Mouse (Mus musculus): ENCODE results near the gene Cgrrf1. TPM values are rescaled to one million over a fixed set of nuclear protein-coding genes. Genes with fewer than 3 reads are reported as not detected.

Cgrrf1 gene
- total RNA-seq, 1 experiment from 2014 or later, result 15.0 TPM

- ATAC-seq (replicated peaks in 1 of 2; ENCODE audit: insufficient read depth in 1 of 2, low FRiP score in 2 of 2, low TSS enrichment in 1 of 2, low read depth in 1 of 2, poor library complexity in 2 of 2, severe bottlenecking in 2 of 2), result peak; percentile 50 to 55; a peak in 3 of 4 replicates
Measured at GRCm38 (mm10) chr14:46882431-46883067, 50.6 kb downstream of the Cgrrf1 start, which contains the start of gene Samd4. Samd4 (plus strand) TSS chr14:46882854.

DNA sequence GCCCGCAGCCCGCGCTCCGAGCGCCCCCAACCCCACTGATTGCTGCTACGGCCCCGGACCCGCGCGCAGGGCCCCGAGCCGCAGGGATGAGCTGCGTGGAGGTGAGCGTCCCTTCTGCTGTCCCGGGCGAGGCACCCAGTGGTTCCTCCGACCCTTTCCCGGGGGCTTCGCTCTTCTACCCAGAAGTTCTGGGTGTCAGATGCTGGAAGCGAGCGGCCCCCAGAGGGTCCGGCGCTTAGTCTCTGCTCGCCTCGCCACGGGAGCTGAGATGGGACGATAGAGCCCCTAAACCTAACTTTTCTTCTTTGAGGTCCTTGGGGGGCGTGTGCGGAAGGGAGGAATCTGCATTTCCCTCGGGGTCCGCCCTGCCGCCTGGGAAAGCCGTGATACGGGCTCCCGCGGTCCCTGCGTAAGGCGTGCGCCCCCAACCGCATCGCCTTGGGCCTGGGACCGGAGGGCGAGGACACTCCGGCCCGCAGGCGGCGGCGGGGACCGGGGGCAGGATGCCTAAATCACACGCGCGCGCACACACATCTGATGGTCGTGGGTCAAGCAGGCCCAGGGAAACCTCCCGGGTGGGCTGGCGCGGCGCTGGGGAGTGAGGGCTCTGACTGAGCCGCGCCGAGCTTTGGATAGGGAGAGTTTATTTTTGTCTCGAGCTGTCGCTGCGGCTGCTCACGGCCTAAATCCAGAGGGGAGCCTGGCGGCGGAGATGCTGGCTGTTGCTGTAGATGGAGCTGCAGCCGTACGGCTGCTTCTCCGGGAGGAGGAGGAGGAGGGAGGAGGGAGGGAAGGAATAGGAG, 51.3 kb downstream of the Cgrrf1 start:
- no peak for ATAC-seq (replicated peaks in 1 of 2; ENCODE audit: insufficient read depth in 1 of 2, low FRiP score in 2 of 2, low TSS enrichment in 1 of 2, low read depth in 1 of 2, poor library complexity in 2 of 2, severe bottlenecking in 2 of 2)

DNA sequence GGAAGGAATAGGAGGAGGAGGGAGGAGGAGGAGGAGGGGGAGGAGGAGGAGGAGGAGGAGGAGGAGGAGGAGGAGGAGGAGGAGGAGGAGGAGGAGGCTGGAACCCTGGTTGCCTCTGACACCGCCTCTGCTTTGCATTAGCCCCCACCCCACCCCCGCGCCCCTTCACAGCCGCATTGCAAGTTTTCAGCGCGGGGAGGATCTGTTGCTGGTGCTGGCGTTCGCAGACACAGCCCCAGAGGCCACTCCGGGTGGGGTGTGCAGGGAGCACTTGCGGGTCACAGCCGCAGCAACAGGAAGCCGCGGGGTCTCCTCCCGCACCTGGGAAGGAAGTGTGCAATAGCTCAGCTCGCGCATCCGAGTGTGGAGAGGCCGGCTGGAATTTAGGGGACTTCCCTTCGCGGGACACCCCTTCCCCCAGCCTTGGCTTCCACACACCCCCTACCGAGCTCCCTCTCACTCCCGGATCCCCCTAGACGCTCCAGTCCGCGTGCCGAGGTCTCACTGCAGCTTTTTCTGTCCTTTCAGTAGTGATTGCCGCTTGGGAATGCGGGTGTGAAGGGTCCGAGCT, 52.0 kb downstream of the Cgrrf1 start:
- ATAC-seq (replicated peaks in 1 of 2; ENCODE audit: insufficient read depth in 1 of 2, low FRiP score in 2 of 2, low TSS enrichment in 1 of 2, low read depth in 1 of 2, poor library complexity in 2 of 2, severe bottlenecking in 2 of 2), result peak in 1 of 2 experiments; percentile 29; a peak in 2 of 4 replicates

- 0 out of 4 replicates have a peak, but pooled peaks of 1 of the 2 experiments have one; percentile 9 for ATAC-seq (replicated peaks in 1 of 2; ENCODE audit: insufficient read depth in 1 of 2, low FRiP score in 2 of 2, low TSS enrichment in 1 of 2, low read depth in 1 of 2, poor library complexity in 2 of 2, severe bottlenecking in 2 of 2)
Measured at GRCm38 (mm10) chr14:46884701-46885428, 52.9 kb downstream of the Cgrrf1 start.

DNA sequence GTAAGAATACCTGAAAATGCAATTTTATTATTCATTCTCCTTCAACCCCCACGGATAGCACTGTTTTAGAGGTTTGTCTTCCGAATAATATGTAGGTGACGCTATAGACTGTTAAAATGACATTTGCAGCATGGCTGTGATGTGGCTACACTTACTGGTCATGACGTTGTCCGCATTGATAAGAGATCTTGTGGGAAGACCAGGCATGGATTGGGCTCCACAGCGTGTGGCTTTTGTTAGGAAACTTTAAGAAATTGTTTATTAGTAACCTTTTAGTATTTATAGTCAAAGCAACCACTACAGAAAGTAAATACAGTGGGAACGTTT, 53.5 kb downstream of the Cgrrf1 start:
- no peak for ATAC-seq (replicated peaks in 1 of 2; ENCODE audit: insufficient read depth in 1 of 2, low FRiP score in 2 of 2, low TSS enrichment in 1 of 2, low read depth in 1 of 2, poor library complexity in 2 of 2, severe bottlenecking in 2 of 2)

- ATAC-seq (replicated peaks in 1 of 2; ENCODE audit: insufficient read depth in 1 of 2, low FRiP score in 2 of 2, low TSS enrichment in 1 of 2, low read depth in 1 of 2, poor library complexity in 2 of 2, severe bottlenecking in 2 of 2), result no peak
Measured at GRCm38 (mm10) chr14:46885891-46886301, 54.0 kb downstream of the Cgrrf1 start.

DNA sequence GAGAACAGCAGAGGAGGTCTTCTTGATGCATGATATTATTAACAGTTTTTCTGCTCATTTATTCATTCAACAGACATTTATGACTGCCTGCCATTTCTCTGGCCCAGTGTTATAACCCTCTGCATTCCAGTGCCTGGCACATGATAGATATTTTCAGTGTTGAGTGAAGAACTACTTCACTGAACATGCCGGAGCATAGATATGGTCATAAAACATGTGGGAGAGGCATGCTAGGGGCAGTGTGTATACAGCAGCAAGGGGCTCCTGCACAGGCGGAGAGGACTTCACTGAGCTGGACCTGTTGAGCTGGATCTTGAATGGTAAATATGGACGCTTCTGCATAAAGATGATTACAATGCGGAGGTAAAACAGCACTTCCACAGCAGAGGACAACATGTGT, 57.2 kb downstream of the Cgrrf1 start:
- no peak for ATAC-seq (replicated peaks in 1 of 2; ENCODE audit: insufficient read depth in 1 of 2, low FRiP score in 2 of 2, low TSS enrichment in 1 of 2, low read depth in 1 of 2, poor library complexity in 2 of 2, severe bottlenecking in 2 of 2)

DNA sequence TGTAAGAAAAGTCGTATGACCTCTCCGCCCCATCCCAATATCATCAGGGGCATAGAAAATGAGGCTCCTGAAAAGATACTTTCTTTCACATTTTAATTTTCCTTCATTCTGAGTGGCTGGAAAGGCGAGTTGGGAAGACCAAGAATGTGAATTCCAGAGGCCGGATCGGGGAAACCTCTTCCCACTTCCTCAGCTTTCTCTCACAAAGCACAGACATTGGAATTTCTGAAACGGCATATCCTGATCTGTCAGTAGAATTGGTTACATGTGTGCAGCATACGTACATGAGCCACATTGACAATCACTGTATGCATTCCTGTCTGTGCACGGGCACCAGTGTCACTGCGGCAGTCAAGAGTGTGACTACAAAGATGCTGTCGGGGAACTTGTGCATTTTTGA, 62.0 kb downstream of the Cgrrf1 start:
- ATAC-seq (replicated peaks in 1 of 2; ENCODE audit: insufficient read depth in 1 of 2, low FRiP score in 2 of 2, low TSS enrichment in 1 of 2, low read depth in 1 of 2, poor library complexity in 2 of 2, severe bottlenecking in 2 of 2), result no peak

- no peak for ATAC-seq (replicated peaks in 1 of 2; ENCODE audit: insufficient read depth in 1 of 2, low FRiP score in 2 of 2, low TSS enrichment in 1 of 2, low read depth in 1 of 2, poor library complexity in 2 of 2, severe bottlenecking in 2 of 2)
Measured at GRCm38 (mm10) chr14:46897953-46898352, 66.0 kb downstream of the Cgrrf1 start.

DNA sequence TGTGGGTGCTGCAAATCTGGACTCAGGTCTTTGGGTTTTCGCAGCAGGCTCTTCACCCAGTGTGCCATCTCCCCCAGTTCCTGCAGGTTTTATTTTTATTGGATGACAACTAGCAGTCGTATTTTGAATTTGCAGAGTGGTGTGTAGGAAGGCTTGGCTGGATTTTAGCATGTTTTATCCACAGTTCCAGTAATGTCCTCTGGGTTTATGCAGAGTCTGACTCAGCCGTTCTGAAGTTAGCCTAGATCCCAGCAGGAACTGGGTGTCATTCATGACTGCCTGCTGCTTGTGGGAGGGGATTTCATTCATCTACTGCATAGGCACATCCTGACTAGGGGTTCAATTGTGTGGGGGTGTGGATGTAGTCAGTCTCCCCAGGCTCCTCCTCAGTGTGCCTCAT, 66.7 kb downstream of the Cgrrf1 start:
- no peak for ATAC-seq (replicated peaks in 1 of 2; ENCODE audit: insufficient read depth in 1 of 2, low FRiP score in 2 of 2, low TSS enrichment in 1 of 2, low read depth in 1 of 2, poor library complexity in 2 of 2, severe bottlenecking in 2 of 2)

- no peak for ATAC-seq (replicated peaks in 1 of 2; ENCODE audit: insufficient read depth in 1 of 2, low FRiP score in 2 of 2, low TSS enrichment in 1 of 2, low read depth in 1 of 2, poor library complexity in 2 of 2, severe bottlenecking in 2 of 2)
Measured at GRCm38 (mm10) chr14:46902498-46903087, 70.7 kb downstream of the Cgrrf1 start.

Other genes starting within 250 kb of the Cgrrf1 start
- gene Cdkn3, start 71.6 kb upstream of the Cgrrf1 start, total RNA-seq (2017), result 27.3 and 33.1 TPM in 2 replicates
- 42.3 and 55.0 TPM in 2 replicates for gene Cnih1, start 43.7 kb upstream of the Cgrrf1 start, total RNA-seq (2017)
- 91.8 and 104 TPM in 2 replicates for gene Gmfb, start 9.9 kb upstream of the Cgrrf1 start, total RNA-seq (2017)
- 0.06 and 2.3 TPM in 2 replicates for gene Samd4, start 50.7 kb downstream of the Cgrrf1 start, total RNA-seq (2017)